ENCODE assay signal across 12 mouse cellular contexts in genomic region chr12:73325617-73326016, GRCm38 (mm10). TPM values are rescaled to one million over a fixed set of nuclear protein-coding genes. Genes with fewer than 3 reads are reported as not detected.
A peak's percentile ranks its signal among the peaks of the same experiment; 100 is the strongest.
DNase-seq lines count a peak whose midpoint lies in the region; ATAC-seq and TF ChIP-seq lines count a peak whose summit lies in the region.
"Had no signal": no experiment of that assay in that cellular context is flagged by ENCODE, and none has a peak within 500 bp of the region (broad histone marks: within the 10 kb centered on the region; RNA-seq: fewer than 3 reads in every experiment).

No protein-coding gene starts in this region.

- no peak overlapping the region for H3K9ac ChIP-seq in heart, postnatal 0 days (replicated peaks; ENCODE audit: low read depth, low read length)
- H3K9ac ChIP-seq in forebrain, embryonic 15.5 days (replicated peaks): no peak overlapping the region
- H3K9ac ChIP-seq: embryonic facial prominence, embryonic 15.5 days; limb, embryonic 12.5 days; midbrain, embryonic 15.5 days had no signal

- H3K27ac ChIP-seq in heart, postnatal 0 days (ENCODE audit: low read depth): peak overlapping the region; percentile 84
- H3K27ac ChIP-seq in forebrain, embryonic 15.5 days (replicated peaks): no peak overlapping the region
- H3K27ac ChIP-seq: embryonic facial prominence, embryonic 15.5 days; limb, embryonic 12.5 days; midbrain, embryonic 15.5 days had no signal

- no peak overlapping the region for H3K4me2 ChIP-seq in heart, postnatal 0 days (ENCODE audit: low read depth, low read length)
- no peak overlapping the region for H3K4me2 ChIP-seq in forebrain, embryonic 15.5 days (replicated peaks)
- H3K4me2 ChIP-seq: embryonic facial prominence, embryonic 15.5 days; limb, embryonic 12.5 days; midbrain, embryonic 15.5 days had no signal

- no peaks in the 10 kb centered on the region for H3K36me3 ChIP-seq in heart, postnatal 0 days (replicated peaks; ENCODE audit: control insufficient read depth, insufficient read depth, low read length)
- no peaks in the 10 kb centered on the region for H3K36me3 ChIP-seq in forebrain, embryonic 15.5 days
- H3K36me3 ChIP-seq: embryonic facial prominence, embryonic 15.5 days; limb, embryonic 12.5 days; midbrain, embryonic 15.5 days had no signal

- peak; percentile 87 for ATAC-seq in heart, postnatal 0 days (ENCODE audit: insufficient read depth, low read depth)
- no peak for ATAC-seq in forebrain, embryonic 15.5 days (replicated peaks)
- ATAC-seq: midbrain, embryonic 15.5 days had no signal

- H3K4me1 ChIP-seq in heart, postnatal 0 days (ENCODE audit: control insufficient read depth, insufficient read depth): peaks cover 15% of the 10 kb centered on the region
- no peaks in the 10 kb centered on the region for H3K4me1 ChIP-seq in forebrain, embryonic 15.5 days
- H3K4me1 ChIP-seq: midbrain, embryonic 15.5 days had no signal

- H3K9me3 ChIP-seq in heart, postnatal 0 days (replicated peaks; ENCODE audit: control insufficient read depth, low read length): no peaks in the 10 kb centered on the region
- no peaks in the 10 kb centered on the region for H3K9me3 ChIP-seq in forebrain, embryonic 15.5 days
- H3K9me3 ChIP-seq: embryonic facial prominence, embryonic 15.5 days; limb, embryonic 12.5 days; midbrain, embryonic 15.5 days had no signal

- DNase-seq in adrenal gland, adult (ENCODE audit: inconsistent age in 2 of 2, low spot score in 1 of 2): peak; percentile 29 to 58
- DNase-seq in adrenal gland, postnatal 4 days (ENCODE audit: low spot score in 2 of 2): no peak
- peak; percentile 13 for DNase-seq in CD4-positive helper T cell, adult 2 months (ENCODE audit: low read depth, low spot score)
- DNase-seq in gastrocnemius, adult 8-10 months (ENCODE audit: low spot score in 2 of 2): peak; percentile 51 to 61
- DNase-seq in heart, postnatal 0 days (ENCODE audit: low spot score): peak; percentile 84
- no peak for DNase-seq in cerebellum, postnatal 10 days
- DNase-seq in cerebellum, adult 18-20 months: no peak
- DNase-seq: B cell, adult 2 months had no signal

- no peak for TF ChIP-seq EP300 in heart, postnatal 0 days (IDR thresholded peaks at IDR 0.05; ENCODE audit: low read depth)

- H3K27me3 ChIP-seq in heart, postnatal 0 days (ENCODE audit: control insufficient read depth, insufficient read depth, low read length): no peaks in the 10 kb centered on the region
- H3K27me3 ChIP-seq in forebrain, embryonic 15.5 days: no peaks in the 10 kb centered on the region
- H3K27me3 ChIP-seq: midbrain, embryonic 15.5 days had no signal

- TF ChIP-seq CTCF in heart, postnatal 0 days (IDR thresholded peaks at IDR 0.05; ENCODE audit: low read depth): no peak

- WGBS in heart, postnatal 0 days: 8% methylated on average over 4 of the region's 4 CpGs
- 60% methylated on average over 4 of the region's 4 CpGs for WGBS in forebrain, embryonic 15.5 days

- H3K4me3 ChIP-seq in heart, postnatal 0 days (ENCODE audit: low read depth, low read length): no peak overlapping the region
- no peak overlapping the region for H3K4me3 ChIP-seq in forebrain, embryonic 15.5 days
- H3K4me3 ChIP-seq: embryonic facial prominence, embryonic 15.5 days; limb, embryonic 12.5 days; midbrain, embryonic 15.5 days had no signal

RNA-seq across cellular contexts. Expression of gene Slc38a6, which starts 39.0 kb away (rescaled TPM):
- total RNA-seq in adrenal gland, postnatal 4 days (2021): 10 to 100 TPM; 18.6 to 18.7 TPM
- total RNA-seq in gastrocnemius, adult 8-10 months (2022): 1 to 10 TPM in 3 of 4 experiments, under 1 TPM in 1; 0.99 to 2.7 (median 2.3) TPM
- 8.8 and 19.2 TPM in 2 replicates for total RNA-seq in heart, postnatal 0 days (2014; rRNA removed; ENCODE audit: low replicate concordance)
- polyA plus RNA-seq in heart, postnatal 0 days (2015; fragmentation: Nextera tagmentation; extraction: Ambion mirVana): 2.7 and 3.8 TPM in 2 replicates
- 6.7 and 8.8 TPM in 2 replicates for polyA plus RNA-seq in forebrain, embryonic 15.5 days (2015; fragmentation: Nextera tagmentation; extraction: Ambion mirVana)

RNA-seq across cellular contexts. Expression of gene Trmt5, which starts 39.1 kb away (rescaled TPM):
- total RNA-seq in adrenal gland, postnatal 4 days (2021): 10 to 100 TPM; 22.0 to 26.5 TPM
- 1 to 10 TPM; 6.8 to 8.9 (median 7.8) TPM for total RNA-seq in gastrocnemius, adult 8-10 months (2022)
- total RNA-seq in heart, postnatal 0 days (2014; rRNA removed; ENCODE audit: low replicate concordance): 5.6 and 8.6 TPM in 2 replicates
- 21.2 and 26.6 TPM in 2 replicates for polyA plus RNA-seq in heart, postnatal 0 days (2015; fragmentation: Nextera tagmentation; extraction: Ambion mirVana)
- 13.5 and 15.3 TPM in 2 replicates for polyA plus RNA-seq in forebrain, embryonic 15.5 days (2015; fragmentation: Nextera tagmentation; extraction: Ambion mirVana)

Comparison
In these comparisons a context has a peak if more than half of its experiments do, and no peak if none do; other contexts are left out.
1. DNase-seq: peak in adrenal gland, adult (2 of 2), CD4-positive helper T cell, adult 2 months (single experiment), gastrocnemius, adult 8-10 months (2 of 2) and heart, postnatal 0 days (single experiment); none in adrenal gland, postnatal 4 days (0 of 2), cerebellum, postnatal 10 days (0 of 2) and cerebellum, adult 18-20 months (0 of 2).